Mouse (Mus musculus) right cerebral cortex, postnatal 36 days (tissue): ENCODE measurements around the gene Olfr194.
"Not testable (repeated sequence)": the region's sequence is repeated elsewhere in the genome, so short reads cannot be mapped to it uniquely, and the experiment has no call there.

Source experiments
- DNase-seq, 2 experiments: peaks; one replicate each; pipeline ENCODE4 v3.0.0; 2022; ENCODE audit warnings: low spot score in 2 of 2, mixed read lengths in 1 of 2

The Olfr194 gene

GRCm38 (mm10) chr16:59120969-59121368 lies at the start of gene Olfr194:
Olfr194 (minus strand) TSS chr16:59121069.
- DNase-seq = no peak

DNA sequence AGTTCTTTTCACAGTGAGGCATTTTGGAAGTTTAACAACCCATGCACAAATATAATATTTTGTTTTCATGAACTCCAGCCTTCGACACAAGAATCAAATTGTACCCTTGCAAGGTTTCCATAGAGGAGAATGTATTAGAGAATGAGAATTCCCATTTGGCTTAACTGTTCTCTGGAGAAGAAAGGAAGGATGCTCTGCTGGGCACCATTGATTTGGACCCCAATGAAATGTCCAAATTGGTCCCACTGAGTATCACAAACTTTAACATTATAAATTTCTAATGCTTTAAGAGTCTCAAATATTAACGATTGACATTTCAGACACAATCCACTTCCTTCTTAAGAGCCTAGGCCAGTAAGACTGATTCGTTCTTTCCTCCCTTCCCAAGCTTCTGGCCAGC lies 49.5 kb upstream of the Olfr194 start, which contains the start of gene Olfr196:
Olfr196 (minus strand) TSS at position 101 of the 400 bp plus-strand sequence.
- DNase-seq = no peak

GRCm38 (mm10) chr16:59151996-59152395 lies 31.1 kb upstream of the Olfr194 start:
- no peak for DNase-seq

DNA sequence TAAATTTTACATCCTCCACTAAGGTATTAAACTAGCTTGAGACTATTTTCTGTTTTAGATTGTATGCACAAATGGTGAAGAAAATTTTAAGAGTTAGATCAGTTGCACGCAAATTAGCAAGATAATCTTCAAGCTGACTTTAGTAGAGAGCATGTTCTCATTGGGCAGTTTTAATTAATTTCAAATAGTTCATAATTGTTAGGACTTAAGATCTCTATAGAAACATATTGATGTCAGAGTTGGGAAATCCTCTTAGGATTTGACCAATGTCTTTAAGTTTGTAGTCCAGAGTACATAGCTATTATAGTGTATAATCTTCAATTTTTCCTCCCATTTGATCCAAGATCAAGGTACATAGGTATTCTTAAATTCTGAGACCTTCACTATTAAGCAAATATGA lies 25.9 kb upstream of the Olfr194 start, which contains the start of gene Olfr195:
Olfr195 (plus strand) TSS at position 301 of the 400 bp plus-strand sequence.
- DNase-seq = no peak

- no peak for DNase-seq
Measured at GRCm38 (mm10) chr16:59141105-59141504, 20.2 kb upstream of the Olfr194 start.

- no peak for DNase-seq
Measured at GRCm38 (mm10) chr16:59130740-59131139, 9.9 kb upstream of the Olfr194 start.

DNA sequence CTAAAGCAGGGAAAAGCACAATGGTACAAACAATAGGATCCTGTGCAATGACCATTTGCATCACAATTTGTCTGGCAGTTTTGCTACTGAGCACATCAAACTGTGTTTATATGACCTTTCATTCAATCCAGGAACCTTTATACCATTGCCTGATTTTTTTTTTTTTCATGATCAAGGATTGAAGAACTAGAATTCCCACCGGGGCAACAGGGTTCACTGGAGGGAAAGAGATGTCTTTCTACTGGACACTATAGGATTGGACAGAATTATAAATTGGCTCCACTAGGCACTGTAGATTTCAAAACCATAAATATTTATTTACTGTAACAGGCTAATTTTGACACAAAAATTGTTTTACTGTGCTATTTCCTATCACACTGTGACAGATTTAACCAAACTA lies 9.1 kb downstream of the Olfr194 start, which contains the start of gene Olfr193:
Olfr193 (minus strand) TSS at position 101 of the 400 bp plus-strand sequence.
- no peak for DNase-seq

GRCm38 (mm10) chr16:59108522-59108921 lies 12.3 kb downstream of the Olfr194 start:
- not testable (repeated sequence) for DNase-seq

DNA sequence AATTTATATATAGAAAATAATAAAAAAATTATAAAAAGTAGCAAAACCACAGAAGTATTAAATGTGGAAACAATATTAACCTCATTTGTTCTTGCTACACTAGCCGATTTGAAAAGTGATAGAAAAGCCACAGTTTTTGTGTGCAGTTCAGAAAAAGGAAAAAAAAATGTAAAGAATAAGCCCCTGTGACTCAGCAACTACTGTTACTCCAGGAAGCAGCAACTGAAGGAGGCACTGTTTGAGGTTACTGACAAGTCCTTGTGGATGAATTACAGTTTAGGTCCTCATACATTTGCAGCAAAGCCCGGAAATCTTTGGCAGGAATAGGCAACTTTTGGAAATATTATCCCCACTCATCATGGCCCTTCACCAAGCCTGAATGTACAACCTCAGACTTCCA lies 15.6 kb downstream of the Olfr194 start:
- DNase-seq = no peak

GRCm38 (mm10) chr16:59089722-59090121 lies 31.1 kb downstream of the Olfr194 start, which contains the start of gene Olfr191:
Olfr191 (minus strand) TSS chr16:59089822.
- DNase-seq = not testable (repeated sequence)

DNA sequence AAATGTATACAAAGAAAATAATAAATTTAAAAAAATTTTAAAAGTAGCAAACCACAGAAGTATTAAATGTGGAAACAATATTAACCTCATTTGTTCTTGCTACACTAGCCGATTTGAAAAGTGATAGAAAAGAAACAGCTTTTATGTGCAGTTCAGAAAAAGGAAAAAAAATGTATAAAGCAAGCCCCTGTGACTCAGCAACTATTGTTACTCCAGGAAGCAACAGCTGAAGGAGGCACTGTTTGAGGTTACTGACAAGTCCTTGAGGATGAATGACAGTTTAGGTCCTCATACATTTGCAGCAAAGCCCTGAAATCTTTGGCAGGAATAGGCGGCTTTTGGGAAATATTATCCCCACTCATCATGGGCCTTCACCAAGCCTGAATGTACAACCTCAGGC lies 39.8 kb downstream of the Olfr194 start:
- DNase-seq = not testable (repeated sequence)

DNA sequence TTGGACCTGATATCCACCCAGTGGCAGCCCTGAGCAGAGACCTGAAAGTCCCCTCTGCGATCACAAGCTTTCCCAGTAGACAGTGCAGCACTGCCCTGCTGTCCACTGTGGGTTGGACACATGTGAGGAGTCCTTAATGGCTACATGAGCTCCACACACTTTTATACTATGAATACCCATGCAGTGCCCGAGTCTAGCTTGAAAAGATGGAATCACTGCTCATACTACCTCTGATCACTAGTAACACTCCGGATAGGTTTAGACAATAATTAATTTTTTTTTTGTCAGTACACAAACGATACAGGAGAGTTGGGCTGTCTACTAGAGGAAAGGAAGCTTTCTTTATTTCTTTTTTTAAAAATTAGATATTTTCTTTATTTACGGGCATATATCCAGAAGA lies 43.0 kb downstream of the Olfr194 start, which contains the start of gene Olfr190:
Olfr190 (minus strand) TSS at position 101 of the 400 bp plus-strand sequence.
- no peak for DNase-seq

DNA sequence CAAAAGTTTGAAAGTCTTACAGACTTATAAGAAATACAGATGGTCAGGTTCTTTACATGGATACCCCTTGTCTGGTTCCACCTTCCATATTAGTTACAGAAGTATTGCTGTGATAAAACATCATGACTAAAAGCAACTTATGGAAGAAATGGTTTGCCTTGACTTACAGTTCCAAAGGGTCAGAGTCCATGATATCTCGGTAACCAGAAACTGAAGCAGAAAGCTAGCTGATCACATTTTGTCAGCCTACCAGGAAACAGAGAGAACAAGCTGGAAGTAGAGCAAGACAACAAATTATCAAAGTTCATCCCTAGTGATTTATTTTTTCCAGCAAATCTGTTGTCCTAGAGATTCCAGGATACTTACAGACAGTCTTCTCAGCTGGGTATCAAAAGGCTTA lies 47.3 kb downstream of the Olfr194 start:
- DNase-seq = no peak

GRCm38 (mm10) chr16:59071755-59072154 lies 49.1 kb downstream of the Olfr194 start:
- no peak for DNase-seq
